Mouse (Mus musculus): ENCODE results near the gene Plk3. TPM values are rescaled to one million over a fixed set of nuclear protein-coding genes. Genes with fewer than 3 reads are reported as not detected.

The Plk3 gene
- polyA plus RNA-seq, 1 experiment: 13.6 TPM

DNA sequence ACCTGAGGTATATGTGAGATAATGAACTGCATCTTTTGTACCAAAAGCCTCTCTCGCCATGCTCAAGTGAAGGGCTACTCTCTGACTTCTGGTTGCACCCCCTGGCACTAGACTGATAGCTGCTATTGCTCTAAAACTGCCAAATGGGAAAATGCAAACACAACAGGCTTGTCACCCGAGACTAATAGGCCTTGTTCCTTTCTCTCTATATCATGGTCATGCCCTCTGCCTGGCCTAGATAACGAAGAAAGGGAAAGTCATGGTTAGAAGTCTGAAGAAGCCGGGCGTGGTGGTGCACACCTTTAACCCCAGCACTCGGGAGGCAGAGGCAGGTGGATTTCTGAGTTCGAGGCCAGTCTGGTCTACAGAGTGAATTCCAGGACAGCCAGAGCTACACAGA lies 43.2 kb downstream of the Plk3 start:
- TF ChIP-seq POLR2A (IDR thresholded peaks at IDR 0.05; ENCODE audit: borderline replicate concordance, insufficient read depth, low read length) (no peak), CTCF (IDR thresholded peaks at IDR 0.05; ENCODE audit: borderline replicate concordance, insufficient read depth, low read depth, low read length) (no peak)
- 84% methylated on average over 7 of the region's 7 CpGs for WGBS
- Histone ChIP-seq H3K4me1 (ENCODE audit: control insufficient read depth, insufficient read depth, low read length) (no peaks in the 10 kb centered on the region), H3K27ac (ENCODE audit: insufficient read depth, low read length) (no peak overlapping the region), H3K4me3 (replicated peaks; ENCODE audit: insufficient read depth, low read depth, low read length) (no peak overlapping the region), H3K27me3 (ENCODE audit: control insufficient read depth, insufficient read depth, low read length) (no peaks in the 10 kb centered on the region)
- no peak for DNase-seq

DNA sequence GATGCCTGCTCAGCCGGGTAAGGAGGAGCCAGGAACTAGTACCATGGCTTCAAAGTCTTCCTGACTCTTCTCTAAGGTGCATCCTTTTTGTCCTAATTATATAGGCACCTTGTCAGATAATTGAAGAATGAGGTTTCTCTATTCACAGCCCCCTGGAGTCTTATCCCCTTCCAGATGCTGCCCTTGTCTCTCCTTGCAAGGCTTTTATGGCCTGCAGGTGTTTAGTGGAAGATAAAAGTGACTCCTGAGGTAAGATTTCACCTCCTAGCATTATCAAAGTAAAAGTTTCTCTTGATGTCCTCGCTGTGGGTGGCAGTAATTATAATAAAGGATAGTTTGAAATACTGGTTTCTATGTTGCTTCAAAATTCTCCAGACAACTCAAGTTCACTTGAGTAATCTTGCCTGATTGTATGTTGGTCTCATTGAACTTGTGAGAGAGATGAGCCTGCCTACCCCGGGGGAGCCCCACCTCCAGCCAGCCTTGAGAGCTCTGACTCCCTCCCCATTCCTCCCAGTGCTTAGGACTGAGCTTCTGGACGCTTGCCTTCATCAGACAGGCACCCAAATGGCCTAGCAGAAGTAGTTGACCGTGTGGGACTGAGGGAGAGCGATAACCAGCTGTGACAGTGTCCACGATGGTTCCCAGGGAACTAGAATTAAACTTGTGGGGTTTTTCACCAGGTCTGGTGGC lies 45.7 kb downstream of the Plk3 start:
- Histone ChIP-seq H3K4me3 (replicated peaks; ENCODE audit: insufficient read depth, low read depth, low read length) (no peak overlapping the region), H3K27ac (ENCODE audit: insufficient read depth, low read length) (no peak overlapping the region), H3K27me3 (ENCODE audit: control insufficient read depth, insufficient read depth, low read length) (no peaks in the 10 kb centered on the region), H3K4me1 (ENCODE audit: control insufficient read depth, insufficient read depth, low read length) (no peaks in the 10 kb centered on the region)
- no peak for DNase-seq
- 68% methylated on average over 7 of the region's 7 CpGs for whole genome bisulfite sequencing
- TF ChIP-seq CTCF (IDR thresholded peaks at IDR 0.05; ENCODE audit: borderline replicate concordance, insufficient read depth, low read depth, low read length): no peak
- TF ChIP-seq POLR2A (IDR thresholded peaks at IDR 0.05; ENCODE audit: borderline replicate concordance, insufficient read depth, low read length): no peak

Other genes starting within 250 kb of the Plk3 start
- 107 and 109 TPM in 2 replicates for gene Urod, start 139.6 kb downstream of the Plk3 start, polyA plus RNA-seq (2012; rRNA removed)
- gene Hectd3, start 138.6 kb downstream of the Plk3 start, polyA plus RNA-seq (2012; rRNA removed): 69.5 and 73.1 TPM in 2 replicates
- gene Eif2b3, start 114.6 kb downstream of the Plk3 start, polyA plus RNA-seq (2012; rRNA removed): 26.1 and 26.3 TPM in 2 replicates
- gene Ptch2, start 37.9 kb downstream of the Plk3 start, polyA plus RNA-seq (2012; rRNA removed): 3.6 and 3.9 TPM in 2 replicates
- 7.0 and 7.1 TPM in 2 replicates for gene Btbd19, start 8.2 kb downstream of the Plk3 start, polyA plus RNA-seq (2012; rRNA removed)
- 0.92 and 2.2 TPM in 2 replicates for gene Tctex1d4, start 7.2 kb downstream of the Plk3 start, polyA plus RNA-seq (2012; rRNA removed)
- gene Rps8, start 22.3 kb upstream of the Plk3 start, polyA plus RNA-seq (2012; rRNA removed): 458 and 507 TPM in 2 replicates
- 0.05 and 0.16 TPM in 2 replicates for gene Kif2c, start 48.7 kb upstream of the Plk3 start, polyA plus RNA-seq (2012; rRNA removed)
- gene Tmem53, start 118.0 kb upstream of the Plk3 start, polyA plus RNA-seq (2012; rRNA removed): 7.0 and 7.6 TPM in 2 replicates
- 0.52 and 0.67 TPM in 2 replicates for gene Armh1, start 118.2 kb upstream of the Plk3 start, polyA plus RNA-seq (2012; rRNA removed)